Mouse (Mus musculus) lung, embryonic 16.5 days (tissue): ENCODE measurements around the gene Syt15. TPM values are rescaled to one million over a fixed set of nuclear protein-coding genes. Genes with fewer than 3 reads are reported as not detected.
"Not testable (repeated sequence)": the region's sequence is repeated elsewhere in the genome, so short reads cannot be mapped to it uniquely, and the experiment has no call there.

ENCODE experiments used
- ATAC-seq: fragments of 200-750 bp; cut with Nextera tagmentation; 2 replicates; pipeline ENCODE4 v1.8.0; 2017; ENCODE audit warnings: low read depth, mild to moderate bottlenecking, moderate library complexity
- H3K27ac ChIP-seq: fragments of 300-500 bp; sonication (generic); 2 replicates; pipeline ENCODE4 v1.5.1; 2014; ENCODE audit warnings: mild to moderate bottlenecking, control low read depth, low read length
- H3K27me3 ChIP-seq: fragments of 300-500 bp; sonication (generic); 2 replicates; pipeline ENCODE4 v1.6.1; 2014; ENCODE audit warnings: low read depth, low read length, mixed read lengths; ENCODE audit not compliant: control insufficient read depth, insufficient read depth
- H3K36me3 ChIP-seq: fragments of 300-500 bp; sonication (generic); 2 replicates; pipeline ENCODE4 v1.6.1; 2014; ENCODE audit warnings: low read length; ENCODE audit not compliant: control insufficient read depth, insufficient read depth
- H3K4me1 ChIP-seq: fragments of 300-500 bp; sonication (generic); replicated peaks from 2 replicates; pipeline ENCODE4 v1.6.1; 2014; ENCODE audit warnings: low read length, mixed read lengths; ENCODE audit not compliant: control insufficient read depth, insufficient read depth
- H3K4me2 ChIP-seq: fragments of 300-500 bp; sonication (generic); 2 replicates; pipeline ENCODE4 v1.6.1; 2014; ENCODE audit warnings: low read depth, low read length, control low read depth
- H3K4me3 ChIP-seq: fragments of 300-500 bp; sonication (generic); 2 replicates; pipeline ENCODE4 v1.5.1; 2014; ENCODE audit warnings: mild to moderate bottlenecking, low read length, control low read depth
- H3K9ac ChIP-seq: fragments of 300-500 bp; sonication (generic); 2 replicates; pipeline ENCODE4 v1.6.1; 2014; ENCODE audit warnings: low read length, control low read depth
- H3K9me3 ChIP-seq: fragments of 300-500 bp; sonication (generic); 2 replicates; pipeline ENCODE4 v1.6.1; 2016; ENCODE audit warnings: low read length; ENCODE audit not compliant: control insufficient read depth
- WGBS: fragments of 180-500 bp; shearing (Covaris S2); extraction: QIAGEN DNeasy Blood & Tissue Kit; methylation state at CpG from one replicate; pipeline ENCODE4 v1.1.7; 2014; 5-methylcytosine and 5-hydroxymethylcytosine counted together
- polyA plus RNA-seq: library from polyadenylated mRNA; unstranded; fragments of >200 nt; fragmentation: Nextera tagmentation; extraction: Ambion mirVana; gene quantifications from 2 replicates; pipeline ENCODE4 v1.2.1, GENCODE M21; 2015

The Syt15 gene
- polyA plus RNA-seq, 1 experiment from 2014 or later, result 0.87 TPM

DNA sequence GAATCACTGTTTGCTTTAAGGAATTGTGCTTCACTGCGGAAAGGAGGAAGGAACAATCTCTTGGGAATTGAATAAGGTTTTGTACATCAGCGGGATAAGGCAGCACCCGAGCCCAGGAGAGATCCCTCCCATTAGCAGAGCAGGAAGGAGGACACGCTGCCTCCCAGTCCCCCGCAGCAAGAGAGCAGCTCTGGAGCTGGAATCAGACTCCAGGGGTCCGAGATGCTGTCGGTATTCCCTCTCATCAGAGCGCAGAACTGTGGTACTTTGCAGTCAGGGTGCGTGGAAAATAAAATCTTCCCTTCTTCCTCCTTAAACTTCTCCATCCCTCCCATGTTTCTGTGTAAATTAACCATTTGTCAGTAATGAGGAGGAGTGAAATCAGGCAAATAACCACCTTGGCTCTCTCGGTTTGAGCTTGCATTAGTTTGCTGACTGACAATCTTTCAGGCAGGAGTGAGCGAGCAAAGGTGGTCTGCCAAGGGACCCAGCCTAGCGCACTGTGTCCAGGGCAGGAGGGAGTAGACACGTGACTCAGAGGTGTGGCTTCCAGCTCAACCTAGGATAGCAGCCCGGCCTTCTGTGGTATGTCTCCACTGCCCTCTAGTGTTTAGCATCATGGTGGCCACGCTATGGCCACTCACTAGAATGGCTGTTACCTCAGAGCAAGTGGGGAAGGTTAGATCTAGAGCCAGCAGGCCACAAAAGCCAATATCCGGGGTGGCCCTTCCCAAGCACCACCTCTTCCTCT is 15.4 kb downstream of the Syt15 start:
- 5% methylated on average over 16 of the region's 16 CpGs for WGBS
- ATAC-seq, result peak; percentile 98
- Histone ChIP-seq H3K9ac (peak overlapping the region; percentile 58), H3K9me3 (no peaks in the 10 kb centered on the region), H3K4me2 (peak overlapping the region; percentile 57), H3K4me1 (no peaks in the 10 kb centered on the region), H3K27ac (no peak overlapping the region), H3K4me3 (peak overlapping the region; percentile 25), H3K36me3 (no peaks in the 10 kb centered on the region), H3K27me3 (no peaks in the 10 kb centered on the region)

DNA sequence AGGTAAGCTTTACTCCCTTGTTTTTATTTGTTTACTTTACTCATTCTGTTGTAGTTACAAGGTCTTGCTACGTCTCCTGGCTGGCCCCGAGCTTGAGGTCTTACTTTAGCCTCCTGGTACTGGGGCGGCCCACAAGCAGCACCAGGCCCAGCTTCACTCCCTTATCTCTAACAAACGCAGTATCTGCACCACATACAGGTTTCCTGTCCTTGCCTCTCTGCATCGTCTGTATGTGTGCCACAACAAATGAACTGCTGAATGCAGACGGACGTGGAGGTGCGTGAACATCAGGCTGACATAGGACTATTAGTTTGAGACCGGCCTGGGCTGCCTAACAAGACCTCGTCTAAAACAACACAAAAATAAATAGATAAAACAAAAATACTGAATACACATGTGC is 20.9 kb downstream of the Syt15 start:
- Histone ChIP-seq H3K27ac (no peak overlapping the region), H3K4me1 (no peaks in the 10 kb centered on the region), H3K9me3 (peaks cover 3% of the 10 kb centered on the region; the same call in 1 of the 2 replicates), H3K36me3 (no peaks in the 10 kb centered on the region), H3K9ac (no peak overlapping the region), H3K4me3 (no peak overlapping the region), H3K4me2 (no peak overlapping the region), H3K27me3 (no peaks in the 10 kb centered on the region)
- WGBS, result 50% methylated on average over 10 of the region's 10 CpGs
- no peak for ATAC-seq

DNA sequence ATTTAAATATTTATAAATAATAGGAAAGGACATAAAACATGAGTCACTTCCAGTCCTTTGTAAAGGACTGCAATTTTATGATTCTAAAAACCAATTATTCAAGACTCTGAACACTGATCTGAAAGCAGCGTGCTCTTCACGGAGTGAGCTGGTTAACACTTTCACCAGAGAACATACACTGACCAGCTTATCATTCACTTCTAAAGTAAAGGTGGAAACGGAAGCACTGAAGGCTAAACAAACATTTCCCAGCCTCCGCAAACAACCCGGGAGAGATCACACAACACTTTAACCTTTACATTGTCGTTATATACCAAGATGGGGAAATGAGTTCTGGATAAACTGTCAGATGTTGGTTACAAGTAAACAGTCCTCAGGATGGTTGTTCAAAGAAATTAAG is 21.3 kb downstream of the Syt15 start:
- ATAC-seq, result no peak
- no peak overlapping the region for H3K27ac ChIP-seq
- WGBS, result 29% methylated on average over 6 of the region's 6 CpGs

DNA sequence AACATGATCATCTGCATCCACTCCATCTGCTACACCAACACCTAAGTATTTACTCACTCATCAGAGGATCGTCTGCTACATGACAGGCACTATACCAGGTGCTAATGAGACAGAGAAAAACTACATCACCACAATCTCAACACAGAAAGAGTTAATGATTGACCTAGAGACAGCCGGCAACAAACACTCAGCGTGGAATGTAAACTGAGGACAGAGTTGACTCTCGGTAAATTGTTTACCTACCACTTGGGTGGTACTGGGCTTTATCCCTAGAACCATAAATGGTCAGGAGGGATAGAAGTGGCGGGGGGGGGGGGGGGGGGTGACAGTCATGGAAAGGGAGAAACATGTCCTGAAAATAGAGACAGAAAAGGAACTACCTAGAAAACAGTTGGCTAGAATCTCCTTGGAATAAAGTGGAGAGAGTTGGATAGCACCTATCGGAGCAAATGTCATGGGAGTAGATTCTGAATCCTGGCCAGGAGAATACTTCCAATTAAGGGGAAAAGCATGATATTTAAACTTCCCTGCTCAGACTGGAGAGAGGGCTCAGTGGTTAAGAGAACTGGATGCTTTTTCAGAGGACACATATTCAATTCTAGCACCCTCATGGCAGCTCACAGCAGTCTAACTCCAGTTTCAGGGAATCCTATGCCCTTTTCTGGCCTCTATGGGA is 33.2 kb downstream of the Syt15 start:
- no peak for ATAC-seq
- H3K4me1 ChIP-seq, result no peaks in the 10 kb centered on the region
- H3K4me2 ChIP-seq, result no peak overlapping the region
- no peak overlapping the region for H3K4me3 ChIP-seq
- H3K27me3 ChIP-seq, result no peaks in the 10 kb centered on the region
- H3K9ac ChIP-seq, result no peak overlapping the region
- no peak overlapping the region for H3K27ac ChIP-seq
- no peaks in the 10 kb centered on the region for H3K9me3 ChIP-seq
- WGBS, result 24% methylated on average over 5 of the region's 6 CpGs
- H3K36me3 ChIP-seq, result no peaks in the 10 kb centered on the region

More for the DNA sequence above, 21.3 kb downstream of the Syt15 start:
- no peaks in the 10 kb centered on the region for H3K4me1 ChIP-seq
- H3K27me3 ChIP-seq, result no peaks in the 10 kb centered on the region
- no peak overlapping the region for H3K4me2 ChIP-seq
- no peak overlapping the region for H3K9ac ChIP-seq
- H3K36me3 ChIP-seq, result no peaks in the 10 kb centered on the region
- no peak overlapping the region for H3K4me3 ChIP-seq
- peaks cover 3% of the 10 kb centered on the region; the same call in 1 of the 2 replicates for H3K9me3 ChIP-seq

DNA sequence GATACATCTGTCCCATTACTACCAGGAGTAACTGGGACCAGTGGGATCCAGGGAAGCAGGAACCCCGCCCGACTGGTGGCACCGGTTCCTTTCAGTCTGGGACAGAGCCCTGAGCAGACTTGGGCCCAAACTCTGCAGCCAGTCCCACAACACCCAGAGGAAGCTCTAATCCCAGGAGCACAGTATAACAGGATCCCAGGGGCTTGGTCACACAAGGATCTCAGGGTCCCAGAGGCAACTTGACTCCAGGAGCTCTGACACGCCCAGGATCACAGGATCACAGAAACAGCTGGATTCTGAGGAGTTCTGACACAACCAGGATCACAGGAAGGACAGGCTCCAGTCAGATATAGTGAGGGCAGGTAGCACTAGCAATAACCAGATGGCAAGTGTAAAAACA is 33.9 kb downstream of the Syt15 start:
- no peak overlapping the region for H3K27ac ChIP-seq
- no peak overlapping the region for H3K9ac ChIP-seq
- no peaks in the 10 kb centered on the region for H3K36me3 ChIP-seq
- H3K4me3 ChIP-seq, result no peak overlapping the region
- no peak for ATAC-seq
- no peaks in the 10 kb centered on the region for H3K9me3 ChIP-seq
- no peak overlapping the region for H3K4me2 ChIP-seq
- H3K27me3 ChIP-seq, result no peaks in the 10 kb centered on the region
- WGBS, result 83% methylated on average over 4 of the region's 4 CpGs
- H3K4me1 ChIP-seq, result no peaks in the 10 kb centered on the region

DNA sequence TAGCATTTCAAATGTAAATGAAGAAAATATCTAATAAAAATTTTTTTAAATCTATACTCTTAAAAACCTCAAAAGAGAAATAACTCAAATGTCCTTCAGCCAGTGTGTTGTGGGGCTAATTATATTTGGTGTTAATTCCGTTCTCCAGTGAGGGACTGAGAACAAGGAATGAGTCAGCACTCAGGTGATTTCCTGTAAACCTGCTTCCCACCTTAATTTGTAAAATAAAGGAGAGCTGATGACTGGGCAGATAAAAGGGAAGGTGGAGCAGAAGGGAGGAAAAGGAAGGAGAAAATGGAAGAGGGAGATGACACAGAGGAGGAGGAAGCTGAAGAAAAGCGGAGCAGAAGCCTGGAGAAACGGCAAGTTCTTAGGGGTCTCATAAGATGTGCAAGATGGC is 39.1 kb downstream of the Syt15 start:
- H3K9ac ChIP-seq, H3K27me3 ChIP-seq, ATAC-seq, H3K27ac ChIP-seq, H3K4me2 ChIP-seq, H3K4me3 ChIP-seq, H3K4me1 ChIP-seq, H3K36me3 ChIP-seq, H3K9me3 ChIP-seq: not testable (repeated sequence)
- 62% methylated on average over 3 of the region's 3 CpGs for WGBS

DNA sequence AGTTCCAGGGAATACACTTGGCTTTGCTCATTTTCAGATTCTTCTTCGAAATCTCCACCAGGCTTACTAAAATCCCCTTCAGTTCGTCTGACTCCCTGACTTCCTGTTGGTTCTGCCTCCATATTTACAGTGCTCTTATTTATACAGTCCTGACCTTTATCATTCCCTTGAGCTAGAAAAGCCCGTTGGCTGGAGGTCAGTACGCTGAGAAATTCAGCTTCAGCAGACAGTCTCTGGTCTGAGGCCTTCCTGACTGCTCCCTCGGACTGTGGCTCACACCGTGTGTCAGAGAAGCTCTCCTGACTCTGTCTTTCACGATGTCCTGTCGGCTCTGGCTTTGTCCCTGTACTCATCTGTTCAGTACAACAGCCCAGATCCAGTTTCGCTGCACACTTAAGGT is 48.7 kb downstream of the Syt15 start:
- Histone ChIP-seq H3K36me3 (0 out of 2 replicates have a peak, but pooled peaks cover 2% of the 10 kb centered on the region), H3K9me3 (no peaks in the 10 kb centered on the region), H3K9ac (no peak overlapping the region), H3K4me2 (no peak overlapping the region), H3K4me1 (no peaks in the 10 kb centered on the region), H3K27me3 (no peaks in the 10 kb centered on the region), H3K27ac (no peak overlapping the region), H3K4me3 (no peak overlapping the region)
- ATAC-seq, result no peak
- 38% methylated on average over 9 of the region's 9 CpGs for WGBS

DNA sequence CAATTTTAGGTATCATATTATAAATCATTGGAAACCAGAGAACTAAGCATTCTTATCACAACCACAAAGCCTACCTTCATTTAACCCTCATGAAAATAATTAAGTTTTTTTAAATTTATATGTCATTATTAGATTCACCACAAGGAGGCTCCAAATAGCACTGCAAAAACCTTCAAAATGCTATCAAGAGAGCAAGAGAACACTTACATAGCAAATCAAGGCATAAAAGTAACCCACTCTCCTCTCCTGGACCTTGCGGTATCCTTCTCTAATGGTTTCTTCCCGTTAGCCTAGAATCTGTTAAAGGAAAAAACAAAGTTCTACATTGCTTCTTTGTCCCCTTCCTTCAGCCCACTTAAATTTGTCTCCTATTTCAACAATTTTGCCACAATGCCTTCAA is 53.9 kb downstream of the Syt15 start:
- Histone ChIP-seq H3K27me3 (no peaks in the 10 kb centered on the region), H3K4me2 (no peak overlapping the region), H3K4me3 (no peak overlapping the region), H3K36me3 (no peaks in the 10 kb centered on the region), H3K9ac (no peak overlapping the region), H3K9me3 (no peaks in the 10 kb centered on the region), H3K4me1 (no peaks in the 10 kb centered on the region), H3K27ac (no peak overlapping the region)
- ATAC-seq, result no peak
- WGBS, result 38% methylated on average over 2 of the region's 2 CpGs

DNA sequence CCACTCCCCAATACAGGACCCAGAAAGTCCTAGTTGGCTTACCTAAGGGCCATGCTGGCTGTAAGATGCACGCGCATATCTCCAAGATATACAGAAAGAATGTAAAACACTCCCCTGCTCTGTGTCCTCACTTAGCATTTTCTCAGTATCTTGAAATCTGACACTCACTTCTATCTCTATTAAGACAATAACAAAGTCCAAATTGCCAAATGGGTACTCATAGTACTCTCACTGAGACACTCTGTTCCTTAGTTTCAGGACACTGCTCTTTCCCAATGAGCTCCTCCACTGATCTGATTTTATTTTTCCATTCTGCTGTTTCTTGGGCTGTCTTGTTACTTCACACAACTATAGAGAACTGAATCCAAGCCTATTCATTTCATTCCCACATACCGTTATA is 54.7 kb downstream of the Syt15 start:
- Histone ChIP-seq H3K4me3 (no peak overlapping the region), H3K27me3 (no peaks in the 10 kb centered on the region), H3K4me1 (no peaks in the 10 kb centered on the region), H3K4me2 (no peak overlapping the region), H3K9me3 (no peaks in the 10 kb centered on the region), H3K27ac (no peak overlapping the region), H3K9ac (no peak overlapping the region), H3K36me3 (no peaks in the 10 kb centered on the region)
- 86% methylated on average over 3 of the region's 3 CpGs for WGBS
- no peak for ATAC-seq
